Mouse (Mus musculus) embryonic facial prominence, embryonic 12.5 days (tissue): ENCODE results near the gene Fam196b. TPM values are rescaled to one million over a fixed set of nuclear protein-coding genes. Genes with fewer than 3 reads are reported as not detected.

Experiments used
- ATAC-seq: fragments of 200-750 bp; cut with Nextera tagmentation; 2 replicates; pipeline ENCODE4 v1.8.0; 2017; ENCODE audit not compliant: insufficient number of reproducible peaks, insufficient read depth, low FRiP score, low TSS enrichment
- H3K27ac ChIP-seq: fragments of 300-500 bp; sonication (generic); 2 replicates; pipeline ENCODE4 v1.5.1; 2016; ENCODE audit warnings: mild to moderate bottlenecking
- H3K27me3 ChIP-seq: fragments of 300-500 bp; sonication (generic); 2 replicates; pipeline ENCODE4 v1.6.1; 2016; ENCODE audit warnings: mild to moderate bottlenecking, moderate library complexity
- H3K36me3 ChIP-seq: fragments of 300-500 bp; sonication (generic); 2 replicates; pipeline ENCODE4 v1.6.1; 2016; ENCODE audit warnings: mild to moderate bottlenecking
- H3K4me1 ChIP-seq: fragments of 300-500 bp; sonication (generic); 2 replicates; pipeline ENCODE4 v1.6.1; 2016
- H3K4me2 ChIP-seq: fragments of 300-500 bp; sonication (generic); replicated peaks from 2 replicates; pipeline ENCODE4 v1.6.1; 2016; ENCODE audit warnings: mild to moderate bottlenecking, moderate library complexity
- H3K4me3 ChIP-seq: fragments of 300-500 bp; sonication (generic); 2 replicates; pipeline ENCODE4 v1.5.1; 2016; ENCODE audit warnings: mild to moderate bottlenecking
- H3K9ac ChIP-seq: fragments of 300-500 bp; sonication (generic); 2 replicates; pipeline ENCODE4 v1.6.1; 2016; ENCODE audit warnings: mild to moderate bottlenecking, moderate library complexity
- H3K9me3 ChIP-seq: fragments of 300-500 bp; sonication (generic); 2 replicates; pipeline ENCODE4 v1.6.1; 2016; ENCODE audit warnings: mild to moderate bottlenecking, moderate library complexity
- WGBS: fragments of 180-500 bp; shearing (Covaris S2); methylation state at CpG from one replicate; pipeline ENCODE4 v1.1.7; 2016; 5-methylcytosine and 5-hydroxymethylcytosine counted together
- polyA plus RNA-seq: library from polyadenylated mRNA; unstranded; fragments of >200 nt; fragmentation: Nextera tagmentation; extraction: Ambion mirVana; gene quantifications from 2 replicates; pipeline ENCODE4 v1.2.1, GENCODE M21; 2016

Fam196b gene
- polyA plus RNA-seq, 1 experiment from 2014 or later: 1.4 TPM

GRCm38 (mm10) chr11:34415884-34416618 is 101.4 kb downstream of the Fam196b start:
- no peaks in the 10 kb centered on the region for H3K36me3 ChIP-seq
- peaks cover 19% of the 10 kb centered on the region; the same call in 1 of the 2 replicates for H3K27me3 ChIP-seq
- no peak overlapping the region for H3K4me2 ChIP-seq
- H3K4me1 ChIP-seq: peaks cover 17% of the 10 kb centered on the region
- 0 out of 2 replicates have a peak, but pooled peaks have one; percentile 52 for ATAC-seq
- no peak overlapping the region for H3K4me3 ChIP-seq
- H3K27ac ChIP-seq: no peak overlapping the region
- no peaks in the 10 kb centered on the region for H3K9me3 ChIP-seq
- no peak overlapping the region for H3K9ac ChIP-seq
- WGBS: 48% methylated on average over 9 of the region's 9 CpGs

- H3K27ac ChIP-seq: no peak overlapping the region
- WGBS: 86% methylated on average over 3 of the region's 3 CpGs
- no peak overlapping the region for H3K4me3 ChIP-seq
- H3K4me1 ChIP-seq: peaks cover 21% of the 10 kb centered on the region
- ATAC-seq: no peak
- no peak overlapping the region for H3K4me2 ChIP-seq
- H3K27me3 ChIP-seq: peaks cover 16% of the 10 kb centered on the region; the same call in 1 of the 2 replicates
- no peaks in the 10 kb centered on the region for H3K9me3 ChIP-seq
- H3K9ac ChIP-seq: no peak overlapping the region
- no peaks in the 10 kb centered on the region for H3K36me3 ChIP-seq
Measured at GRCm38 (mm10) chr11:34416619-34416979, 102.0 kb downstream of the Fam196b start.

DNA sequence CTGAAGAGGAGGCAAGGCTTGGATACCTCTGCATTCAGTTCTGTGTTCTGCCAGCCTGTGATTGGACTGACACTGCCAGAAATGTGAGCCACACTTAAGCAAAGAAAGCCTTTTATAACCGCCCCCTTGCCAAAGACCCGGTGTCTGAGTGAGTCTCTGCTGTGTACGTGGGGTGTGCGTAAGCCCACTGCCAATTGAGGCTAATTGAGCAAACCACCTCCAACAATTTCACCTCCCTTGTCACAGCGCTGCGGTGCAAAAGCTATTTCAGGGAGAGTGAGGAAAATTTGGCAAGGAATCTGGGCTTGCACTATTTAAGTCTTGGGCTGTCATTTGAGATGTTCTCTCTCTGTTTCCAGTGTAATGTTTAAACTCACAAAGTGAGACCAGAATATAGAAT is 106.4 kb downstream of the Fam196b start:
- Histone ChIP-seq H3K9me3 (no peaks in the 10 kb centered on the region), H3K9ac (no peak overlapping the region), H3K27ac (no peak overlapping the region), H3K27me3 (peaks cover 16% of the 10 kb centered on the region; the same call in 1 of the 2 replicates), H3K36me3 (no peaks in the 10 kb centered on the region), H3K4me3 (no peak overlapping the region), H3K4me1 (peaks cover 18% of the 10 kb centered on the region), H3K4me2 (no peak overlapping the region)
- 43% methylated on average over 6 of the region's 6 CpGs for WGBS
- ATAC-seq: peak; percentile 9; the same call in 1 of the 2 replicates

GRCm38 (mm10) chr11:34424546-34424945 is 109.9 kb downstream of the Fam196b start:
- no peaks in the 10 kb centered on the region for H3K9me3 ChIP-seq
- WGBS: 78% methylated on average over 1 of the region's 1 CpGs
- H3K4me2 ChIP-seq: no peak overlapping the region
- no peaks in the 10 kb centered on the region for H3K36me3 ChIP-seq
- H3K9ac ChIP-seq: no peak overlapping the region
- ATAC-seq: no peak
- H3K4me1 ChIP-seq: peaks cover 13% of the 10 kb centered on the region; the same call in 1 of the 2 replicates
- H3K27ac ChIP-seq: no peak overlapping the region
- no peak overlapping the region for H3K4me3 ChIP-seq
- peaks cover 8% of the 10 kb centered on the region; the same call in 1 of the 2 replicates for H3K27me3 ChIP-seq

GRCm38 (mm10) chr11:34427212-34427611 is 112.6 kb downstream of the Fam196b start:
- no peak overlapping the region for H3K4me2 ChIP-seq
- no peaks in the 10 kb centered on the region for H3K36me3 ChIP-seq
- H3K27me3 ChIP-seq: peaks cover 8% of the 10 kb centered on the region; the same call in 1 of the 2 replicates
- H3K9me3 ChIP-seq: no peaks in the 10 kb centered on the region
- H3K4me3 ChIP-seq: no peak overlapping the region
- H3K4me1 ChIP-seq: no peaks in the 10 kb centered on the region
- ATAC-seq: no peak
- 89% methylated on average over 5 of the region's 5 CpGs for WGBS
- no peak overlapping the region for H3K27ac ChIP-seq
- H3K9ac ChIP-seq: no peak overlapping the region

- H3K4me3 ChIP-seq: no peak overlapping the region
- H3K27ac ChIP-seq: no peak overlapping the region
- H3K36me3 ChIP-seq: no peaks in the 10 kb centered on the region
- H3K9me3 ChIP-seq: no peaks in the 10 kb centered on the region
- H3K4me1 ChIP-seq: no peaks in the 10 kb centered on the region
- H3K9ac ChIP-seq: no peak overlapping the region
- WGBS: 77% methylated on average over 4 of the region's 4 CpGs
- ATAC-seq: no peak
- H3K27me3 ChIP-seq: no peaks in the 10 kb centered on the region
- no peak overlapping the region for H3K4me2 ChIP-seq
Measured at GRCm38 (mm10) chr11:34430940-34431339, 116.3 kb downstream of the Fam196b start.

DNA sequence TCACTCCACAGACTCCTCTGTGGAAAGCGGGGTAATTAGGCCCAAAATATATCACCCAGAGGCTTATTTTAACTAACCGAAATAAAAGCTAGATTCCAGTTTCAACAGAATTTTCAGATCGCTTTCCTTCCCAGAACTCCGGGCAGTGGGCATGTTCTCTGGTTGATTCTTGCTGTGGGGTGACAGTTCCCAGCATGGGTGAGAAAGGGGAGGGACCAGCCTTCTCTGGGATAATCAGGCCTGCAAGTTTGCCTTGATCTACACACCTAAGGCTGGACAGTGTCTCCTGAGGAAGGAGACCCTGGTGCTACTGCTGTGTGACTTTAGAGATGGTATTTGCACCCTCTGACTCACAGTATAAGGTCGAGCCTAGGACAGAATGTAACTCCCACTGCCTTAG is 116.7 kb downstream of the Fam196b start:
- Histone ChIP-seq H3K27me3 (no peaks in the 10 kb centered on the region), H3K36me3 (no peaks in the 10 kb centered on the region), H3K9ac (no peak overlapping the region), H3K27ac (no peak overlapping the region), H3K9me3 (no peaks in the 10 kb centered on the region), H3K4me3 (no peak overlapping the region), H3K4me2 (no peak overlapping the region), H3K4me1 (no peaks in the 10 kb centered on the region)
- ATAC-seq: no peak
- 79% methylated on average over 5 of the region's 5 CpGs for WGBS

DNA sequence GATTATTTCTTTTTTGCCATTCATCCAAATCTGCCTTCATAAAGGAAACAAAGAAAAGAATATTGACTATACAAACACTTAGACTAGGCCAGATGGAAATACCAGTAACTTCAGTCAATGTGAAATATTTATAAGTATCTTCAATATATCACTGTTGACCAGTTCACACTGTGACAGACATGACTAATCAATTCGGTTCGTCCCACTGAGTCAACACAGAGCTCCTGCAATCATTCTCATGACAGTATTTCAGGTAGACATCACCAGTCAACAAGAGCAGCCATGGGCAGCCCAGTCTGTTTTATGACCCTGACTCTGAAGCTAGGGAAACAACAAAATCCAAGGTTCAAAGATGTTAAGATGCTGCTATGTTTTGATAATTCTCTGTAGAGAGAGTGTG is 117.4 kb downstream of the Fam196b start:
- Histone ChIP-seq H3K4me3 (no peak overlapping the region), H3K9ac (no peak overlapping the region), H3K36me3 (no peaks in the 10 kb centered on the region), H3K4me1 (no peaks in the 10 kb centered on the region), H3K9me3 (no peaks in the 10 kb centered on the region), H3K27me3 (no peaks in the 10 kb centered on the region), H3K4me2 (no peak overlapping the region), H3K27ac (no peak overlapping the region)
- ATAC-seq: no peak
- 92% methylated on average over 2 of the region's 2 CpGs for WGBS

- ATAC-seq: no peak
- H3K4me1 ChIP-seq: no peaks in the 10 kb centered on the region
- H3K27ac ChIP-seq: no peak overlapping the region
- no peaks in the 10 kb centered on the region for H3K9me3 ChIP-seq
- no peaks in the 10 kb centered on the region for H3K36me3 ChIP-seq
- H3K9ac ChIP-seq: no peak overlapping the region
- H3K4me2 ChIP-seq: no peak overlapping the region
- WGBS: 63% methylated on average over 1 of the region's 1 CpGs
- no peaks in the 10 kb centered on the region for H3K27me3 ChIP-seq
- H3K4me3 ChIP-seq: no peak overlapping the region
Measured at GRCm38 (mm10) chr11:34437446-34437845, 122.8 kb downstream of the Fam196b start.

DNA sequence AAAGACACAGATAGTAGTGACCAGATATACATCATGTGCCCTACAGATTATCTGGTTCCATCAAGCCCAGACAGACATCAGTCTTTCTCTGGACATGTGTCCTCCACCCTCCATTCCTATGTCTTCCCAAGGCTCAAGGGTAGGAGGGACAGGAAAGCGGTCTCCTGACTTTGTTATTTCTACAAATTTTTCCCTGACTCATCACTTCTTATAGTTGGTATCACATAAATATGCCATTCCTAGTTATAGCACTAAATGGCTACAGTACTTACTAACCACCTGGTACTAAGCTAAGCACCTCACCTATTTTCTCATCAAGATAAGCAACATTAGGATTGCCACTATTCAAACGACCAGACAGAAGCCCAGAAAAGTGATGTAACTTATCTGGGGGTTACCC is 123.8 kb downstream of the Fam196b start:
- Histone ChIP-seq H3K9ac (no peak overlapping the region), H3K27me3 (no peaks in the 10 kb centered on the region), H3K4me1 (no peaks in the 10 kb centered on the region), H3K27ac (no peak overlapping the region), H3K4me3 (no peak overlapping the region), H3K36me3 (no peaks in the 10 kb centered on the region), H3K4me2 (no peak overlapping the region), H3K9me3 (no peaks in the 10 kb centered on the region)
- ATAC-seq: no peak
- WGBS: 64% methylated on average over 2 of the region's 2 CpGs

DNA sequence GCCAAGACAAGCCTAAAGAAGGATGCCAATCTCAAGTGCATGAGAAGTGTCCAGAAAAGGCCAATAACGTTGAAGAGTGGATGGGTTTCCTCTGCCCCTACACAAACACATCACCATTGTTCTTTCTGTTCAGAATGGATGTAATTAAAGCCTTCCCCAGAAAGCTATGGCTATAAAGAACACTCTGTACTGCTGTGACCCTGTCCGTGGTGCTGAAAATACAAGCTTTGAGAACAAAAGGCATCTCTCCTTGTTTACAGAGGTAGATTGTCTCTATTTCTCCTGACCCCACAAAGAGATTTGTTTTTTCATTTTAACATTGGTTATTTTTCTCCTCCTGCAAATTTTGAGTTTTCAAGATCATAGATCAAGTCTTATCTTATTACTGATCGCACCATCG is 133.3 kb downstream of the Fam196b start:
- H3K4me2 ChIP-seq: no peak overlapping the region
- ATAC-seq: no peak
- no peaks in the 10 kb centered on the region for H3K4me1 ChIP-seq
- no peak overlapping the region for H3K27ac ChIP-seq
- H3K27me3 ChIP-seq: no peaks in the 10 kb centered on the region
- no peaks in the 10 kb centered on the region for H3K36me3 ChIP-seq
- no peaks in the 10 kb centered on the region for H3K9me3 ChIP-seq
- no peak overlapping the region for H3K4me3 ChIP-seq
- 43% methylated on average over 4 of the region's 4 CpGs for WGBS
- no peak overlapping the region for H3K9ac ChIP-seq

DNA sequence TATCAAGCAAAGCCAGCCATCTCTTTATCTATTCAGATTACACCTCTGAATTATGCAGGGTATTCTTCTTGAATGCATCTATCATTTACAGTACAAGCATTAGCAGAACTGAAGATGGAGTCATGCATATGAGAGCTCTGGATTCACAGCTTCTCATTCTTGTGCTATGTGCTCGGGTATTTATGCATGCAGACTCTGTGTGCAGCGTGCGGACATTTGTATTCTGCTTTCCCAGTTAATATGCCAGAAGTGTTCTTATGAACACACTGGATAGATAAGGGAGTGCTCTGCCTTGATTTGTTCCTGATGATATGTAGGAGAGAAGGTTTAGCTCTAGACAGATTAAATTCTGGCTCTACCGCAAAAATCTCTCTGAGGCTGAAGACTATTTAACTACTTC is 135.3 kb downstream of the Fam196b start:
- H3K4me3 ChIP-seq: no peak overlapping the region
- H3K4me2 ChIP-seq: no peak overlapping the region
- 96% methylated on average over 4 of the region's 4 CpGs for WGBS
- H3K9ac ChIP-seq: no peak overlapping the region
- no peak for ATAC-seq
- no peaks in the 10 kb centered on the region for H3K27me3 ChIP-seq
- no peak overlapping the region for H3K27ac ChIP-seq
- H3K36me3 ChIP-seq: no peaks in the 10 kb centered on the region
- no peaks in the 10 kb centered on the region for H3K4me1 ChIP-seq
- H3K9me3 ChIP-seq: no peaks in the 10 kb centered on the region
